Mouse (Mus musculus): ENCODE results near the gene Ccdc27. TPM values are rescaled to one million over a fixed set of nuclear protein-coding genes. Genes with fewer than 3 reads are reported as not detected.

Gene Ccdc27
- total RNA-seq (2012; rRNA removed) (not detected in 2 replicates), total RNA-seq (2014; rRNA removed) (not detected in 2 replicates), polyA plus RNA-seq (2012; ENCODE audit: insufficient read length, low read depth) (not detected in 2 replicates)

DNA sequence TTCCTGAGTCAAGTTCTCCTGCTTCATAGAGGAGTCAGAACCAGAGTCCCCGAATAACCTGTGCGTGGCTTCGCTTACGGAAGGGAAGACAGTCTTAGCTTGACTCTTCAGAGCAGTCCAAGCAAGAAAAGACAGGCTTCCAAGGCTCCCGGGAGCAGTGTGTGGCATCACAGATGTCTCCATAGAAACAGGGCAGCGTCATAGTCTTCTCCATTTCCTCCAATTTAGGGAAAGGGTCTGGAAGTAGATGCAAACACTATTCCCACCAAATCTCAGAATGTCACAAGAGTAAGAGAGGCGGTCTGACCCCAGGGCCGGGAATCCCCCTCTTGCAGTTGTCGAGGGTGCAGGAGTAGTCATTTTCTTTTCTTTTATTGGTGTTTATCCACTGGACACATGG is at the start of gene Ccdc27:
Ccdc27 (minus strand) TSS at position 101 of the 400 bp plus-strand sequence.
- in situ Hi-C loops (cut with MboI; ENCODE audit: low pct_ligation_motif_present, low pct_unique_long_range_greater_than_20kb, low sequenced_read_pairs) (loop anchor here (25.0 kb wide), 1 partner anchor 770 kb away; no protein-coding TSS in a partner anchor), dilution Hi-C loops (cut with MboI; ENCODE audit: extremely low pct_ligation_motif_present, extremely low pct_unique_long_range_greater_than_20kb, low sequenced_read_pairs) (no loop called here)
- Histone ChIP-seq H3K27me3 (replicated peaks) (peaks cover 84% of the 10 kb centered on the region), H3K4me2 (ENCODE audit: insufficient read depth, low read depth, poor library complexity, severe bottlenecking) (no peak within 1 kb of the TSS), H3K4me1 (ENCODE audit: control insufficient read depth in 1 of 2, insufficient read depth in 2 of 2) (no peaks in the 10 kb centered on the region), H3K36me3 (replicated peaks in 1 of 2; ENCODE audit: control insufficient read depth in 1 of 2, insufficient read depth in 1 of 2, low read length in 1 of 2) (no peaks in the 10 kb centered on the region), H3K9me3 (replicated peaks; ENCODE audit: low read length) (peaks cover 5% of the 10 kb centered on the region), H3K9ac (ENCODE audit: insufficient read depth, low read depth) (no peak within 1 kb of the TSS), H3K79me2 (replicated peaks; ENCODE audit: control insufficient read depth, extremely low read depth, insufficient read depth, poor library complexity, severe bottlenecking) (no peaks in the 10 kb centered on the region), H3K4me3 (replicated peaks in 1 of 3; ENCODE audit: low read depth in 2 of 3, low read length in 2 of 3, poor library complexity in 1 of 3) (no peak within 1 kb of the TSS), H3K27ac (ENCODE audit: insufficient read depth, low read depth) (no peak within 1 kb of the TSS)
- TF ChIP-seq CTCF (conservative IDR thresholded peaks at IDR 0.05 in 1 of 2, IDR thresholded peaks at IDR 0.05 in 1 of 2; ENCODE audit: low read depth in 2 of 2, low read length in 2 of 2) (no peak), POLR2AphosphoS2 (IDR thresholded peaks at IDR 0.05; ENCODE audit: low read depth, low read length) (no peak), CHD1 (IDR thresholded peaks at IDR 0.05; ENCODE audit: low read depth, low read length) (no peak), MEF2A (IDR thresholded peaks at IDR 0.05; ENCODE audit: borderline replicate concordance, low read depth, low read length) (no peak), JUND (conservative IDR thresholded peaks at IDR 0.05; ENCODE audit: low read depth, low read length) (no peak), UBTF (IDR thresholded peaks at IDR 0.05; ENCODE audit: low read depth, low read length) (no peak), MYC (IDR thresholded peaks at IDR 0.05; ENCODE audit: low read depth, low read length) (no peak), BHLHE40 (IDR thresholded peaks at IDR 0.05; ENCODE audit: low read depth, low read length) (no peak), CHD2 (IDR thresholded peaks at IDR 0.05; ENCODE audit: low read length) (no peak), RCOR1 (conservative IDR thresholded peaks at IDR 0.05; ENCODE audit: low read depth, low read length) (no peak), USF1 (IDR thresholded peaks at IDR 0.05; ENCODE audit: low read depth, low read length) (no peak), ZMIZ1 (IDR thresholded peaks at IDR 0.05; ENCODE audit: low read depth, low read length) (no peak), TBP (conservative IDR thresholded peaks at IDR 0.05; ENCODE audit: low read depth, low read length) (no peak), JUN (IDR thresholded peaks at IDR 0.05; ENCODE audit: insufficient read depth, low read depth, low read length) (no peak)
- no peak for DNase-seq (ENCODE audit: extremely low read depth)

DNA sequence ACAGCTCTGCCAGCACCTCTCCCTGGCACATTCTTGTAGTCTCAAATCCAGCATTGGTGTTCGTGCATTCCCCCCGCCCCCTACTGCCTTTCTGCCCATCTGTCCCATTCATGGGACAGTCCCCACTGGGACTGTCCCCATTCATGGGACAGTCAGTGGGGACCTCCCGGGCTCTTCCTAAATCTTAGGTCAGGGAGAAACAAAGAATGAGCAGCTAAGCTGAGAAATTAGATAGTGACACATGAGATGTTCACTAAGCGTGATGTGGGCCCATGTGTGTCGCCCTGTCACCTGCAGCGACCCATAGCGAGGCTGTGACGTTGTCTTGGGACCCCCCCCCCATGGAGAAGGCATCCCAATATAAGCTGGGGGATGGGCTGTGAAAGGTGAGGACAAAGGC is 48.9 kb upstream of the Ccdc27 start:
- Histone ChIP-seq H3K27ac (ENCODE audit: insufficient read depth, low read depth) (peak overlapping the region; percentile 80), H3K9ac (ENCODE audit: insufficient read depth, low read depth) (0 out of 2 replicates have a peak overlapping the region, but pooled peaks have one; percentile 12), H3K4me3 (replicated peaks in 1 of 3; ENCODE audit: low read depth in 2 of 3, low read length in 2 of 3, poor library complexity in 1 of 3) (no peak overlapping the region), H3K27me3 (replicated peaks) (no peaks in the 10 kb centered on the region), H3K36me3 (replicated peaks in 1 of 2; ENCODE audit: control insufficient read depth in 1 of 2, insufficient read depth in 1 of 2, low read length in 1 of 2) (peaks cover 54 to 77% of the 10 kb centered on the region in 2 experiments), H3K79me2 (replicated peaks; ENCODE audit: control insufficient read depth, extremely low read depth, insufficient read depth, poor library complexity, severe bottlenecking) (no peaks in the 10 kb centered on the region; the same call in 1 of the 2 replicates), H3K9me3 (replicated peaks; ENCODE audit: low read length) (no peaks in the 10 kb centered on the region), H3K4me1 (ENCODE audit: control insufficient read depth in 1 of 2, insufficient read depth in 2 of 2) (peaks cover 37 to 83% of the 10 kb centered on the region in 2 experiments), H3K4me2 (ENCODE audit: insufficient read depth, low read depth, poor library complexity, severe bottlenecking) (peak overlapping the region; percentile 39)
- in situ Hi-C loops (cut with MboI; ENCODE audit: low pct_ligation_motif_present, low pct_unique_long_range_greater_than_20kb, low sequenced_read_pairs) (no loop called here), dilution Hi-C loops (cut with MboI; ENCODE audit: extremely low pct_ligation_motif_present, extremely low pct_unique_long_range_greater_than_20kb, low sequenced_read_pairs) (no loop called here)
- DNase-seq (ENCODE audit: extremely low read depth), result peak; percentile 88
- TF ChIP-seq ETS1 (conservative IDR thresholded peaks at IDR 0.05; ENCODE audit: low read depth, low read length), result peak; percentile 96
- 0 out of 2 replicates have a peak, but pooled peaks have one; percentile 22 for TF ChIP-seq NELFE (IDR thresholded peaks at IDR 0.05; ENCODE audit: low read depth, low read length)
- TF ChIP-seq GABPA (IDR thresholded peaks at IDR 0.05; ENCODE audit: insufficient replicate concordance, low read depth, low read length), result no peak
- TF ChIP-seq ZNF384 (IDR thresholded peaks at IDR 0.05; ENCODE audit: low read depth, low read length), result no peak
- TF ChIP-seq CHD1 (IDR thresholded peaks at IDR 0.05; ENCODE audit: low read depth, low read length), result no peak
- peak; percentile 78 for TF ChIP-seq MEF2A (IDR thresholded peaks at IDR 0.05; ENCODE audit: borderline replicate concordance, low read depth, low read length)
- peak; percentile 97 for TF ChIP-seq BHLHE40 (IDR thresholded peaks at IDR 0.05; ENCODE audit: low read depth, low read length)
- TF ChIP-seq POLR2A (IDR thresholded peaks at IDR 0.05; ENCODE audit: low read depth, low read length), result no peak
- no peak for TF ChIP-seq USF1 (IDR thresholded peaks at IDR 0.05; ENCODE audit: low read depth, low read length)
- no peak for TF ChIP-seq ZC3H11A (IDR thresholded peaks at IDR 0.05; ENCODE audit: low read depth, low read length)
- TF ChIP-seq CHD2 (IDR thresholded peaks at IDR 0.05; ENCODE audit: low read length), result peak; percentile 57
- TF ChIP-seq TBP (conservative IDR thresholded peaks at IDR 0.05; ENCODE audit: low read depth, low read length), result no peak
- TF ChIP-seq EP300 (IDR thresholded peaks at IDR 0.05; ENCODE audit: low read length), result peak; percentile 87
- TF ChIP-seq SMC3 (IDR thresholded peaks at IDR 0.05; ENCODE audit: low read depth, low read length), result no peak
- peak; percentile 76; the same call in 1 of the 2 replicates for TF ChIP-seq RCOR1 (conservative IDR thresholded peaks at IDR 0.05; ENCODE audit: low read depth, low read length)
- peak; percentile 69; the same call in 1 of the 2 replicates for TF ChIP-seq MXI1 (IDR thresholded peaks at IDR 0.05; ENCODE audit: low read depth, low read length)
- peak; percentile 69; the same call in 1 of the 2 replicates for TF ChIP-seq SIN3A (IDR thresholded peaks at IDR 0.05; ENCODE audit: low read length)
- no peak for TF ChIP-seq MAFK (IDR thresholded peaks at IDR 0.05; ENCODE audit: insufficient replicate concordance, low read length)
- peak; percentile 73 for TF ChIP-seq IRF4 (IDR thresholded peaks at IDR 0.05; ENCODE audit: low read depth, low read length)
- no peak for TF ChIP-seq MYC (IDR thresholded peaks at IDR 0.05; ENCODE audit: low read depth, low read length)
- peak; percentile 92 for TF ChIP-seq TCF12 (IDR thresholded peaks at IDR 0.05; ENCODE audit: low read depth, low read length)
- no peak for TF ChIP-seq MAX (IDR thresholded peaks at IDR 0.05; ENCODE audit: low read length)
- no peak for TF ChIP-seq NRF1 (IDR thresholded peaks at IDR 0.05; ENCODE audit: low read depth, low read length)
- TF ChIP-seq ZKSCAN1 (IDR thresholded peaks at IDR 0.05; ENCODE audit: borderline replicate concordance, low read depth, low read length), result no peak
- TF ChIP-seq JUND (conservative IDR thresholded peaks at IDR 0.05; ENCODE audit: low read depth, low read length), result no peak
- no peak for TF ChIP-seq PAX5 (IDR thresholded peaks at IDR 0.05; ENCODE audit: low read length)
- TF ChIP-seq ZMIZ1 (IDR thresholded peaks at IDR 0.05; ENCODE audit: low read depth, low read length), result no peak

Data from CH12.LX (cell line).